8 mouse cellular contexts compared by ENCODE assay signal in the genomic region with DNA sequence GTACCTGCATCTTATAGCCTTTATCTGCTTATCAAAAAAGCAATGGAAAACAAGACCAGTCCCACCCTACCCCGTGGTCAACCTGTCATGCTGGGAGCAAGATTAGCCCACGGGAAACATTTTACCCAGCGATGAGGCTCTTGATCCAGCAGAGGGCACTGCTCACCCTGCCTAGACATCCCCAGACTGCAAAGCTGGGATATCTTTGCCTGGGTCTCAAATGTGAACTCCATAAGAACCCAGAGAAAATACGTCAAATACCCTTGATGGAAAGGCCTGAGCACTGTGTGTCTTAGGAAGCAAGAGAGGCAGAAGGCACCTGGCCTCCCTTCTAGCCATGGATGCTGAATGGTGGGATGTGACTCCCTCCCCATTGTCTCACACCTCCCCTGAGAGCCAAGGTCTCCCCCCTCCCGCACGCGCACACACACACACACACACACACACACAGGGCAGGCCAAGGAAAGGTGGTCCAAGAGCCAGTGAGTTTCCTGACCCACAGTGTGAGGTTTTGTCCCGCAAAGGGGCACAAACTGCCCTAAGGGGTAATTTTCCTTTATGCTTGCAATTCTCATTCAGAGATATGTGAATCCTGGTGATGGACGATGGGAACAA.
A peak's percentile ranks its signal among the peaks of the same experiment; 100 is the strongest.
DNase-seq lines count a peak whose midpoint lies in the region; ATAC-seq lines count a peak whose summit lies in the region.

No protein-coding gene starts in this region.

- peaks cover 64% of the 10 kb centered on the region for H3K4me1 ChIP-seq in limb, embryonic 10.5 days
- H3K4me1 ChIP-seq in midbrain, embryonic 12.5 days, result peaks cover 48% of the 10 kb centered on the region
- H3K4me1 ChIP-seq in stomach, embryonic 16.5 days (ENCODE audit: control insufficient read depth, insufficient read depth, low read length), result peaks cover 58% of the 10 kb centered on the region

- H3K9ac ChIP-seq in midbrain, embryonic 12.5 days (replicated peaks), result no peak overlapping the region
- no peak overlapping the region for H3K9ac ChIP-seq in stomach, embryonic 16.5 days (ENCODE audit: low read length)

- no peaks in the 10 kb centered on the region for H3K9me3 ChIP-seq in limb, embryonic 10.5 days (replicated peaks)
- no peaks in the 10 kb centered on the region for H3K9me3 ChIP-seq in midbrain, embryonic 12.5 days
- H3K9me3 ChIP-seq in stomach, embryonic 16.5 days (replicated peaks; ENCODE audit: control insufficient read depth, low read length), result no peaks in the 10 kb centered on the region

- peak; percentile 62 for ATAC-seq in midbrain, embryonic 12.5 days (ENCODE audit: low FRiP score, low read depth)
- peak; percentile 51; the same call in 1 of the 2 replicates for ATAC-seq in stomach, embryonic 16.5 days (ENCODE audit: insufficient read depth, low FRiP score)

- H3K27me3 ChIP-seq in limb, embryonic 10.5 days (ENCODE audit: low read depth, poor library complexity, severe bottlenecking), result no peaks in the 10 kb centered on the region
- H3K27me3 ChIP-seq in midbrain, embryonic 12.5 days, result no peaks in the 10 kb centered on the region
- H3K27me3 ChIP-seq in stomach, embryonic 16.5 days (ENCODE audit: control insufficient read depth, insufficient read depth, low read length), result no peaks in the 10 kb centered on the region

- peaks cover 35% of the 10 kb centered on the region for H3K36me3 ChIP-seq in limb, embryonic 10.5 days
- H3K36me3 ChIP-seq in midbrain, embryonic 12.5 days, result no peaks in the 10 kb centered on the region
- H3K36me3 ChIP-seq in stomach, embryonic 16.5 days (ENCODE audit: control insufficient read depth, insufficient read depth, low read length), result no peaks in the 10 kb centered on the region

- WGBS in limb, embryonic 10.5 days, result 60% methylated on average over 9 of the region's 9 CpGs
- 36% methylated on average over 9 of the region's 9 CpGs for WGBS in midbrain, embryonic 12.5 days
- 44% methylated on average over 9 of the region's 9 CpGs for WGBS in stomach, embryonic 16.5 days

- DNase-seq in urinary bladder, postnatal 14 days (ENCODE audit: low spot score), result peak; percentile 68
- DNase-seq in urinary bladder, postnatal 10 days (ENCODE audit: low spot score), result no peak
- peak; percentile 79 to 83 for DNase-seq in cerebellum, postnatal 14 days
- peak; percentile 71 for DNase-seq in gastrocnemius, adult 18-20 months (ENCODE audit: low spot score)
- DNase-seq in hindlimb bud, embryonic 11.5 days (ENCODE audit: extremely low spot score, low read depth, low spot score), result peak; percentile 37
- peak; percentile 78 for DNase-seq in limb, embryonic 10.5 days (ENCODE audit: low spot score)

- H3K4me2 ChIP-seq in midbrain, embryonic 12.5 days (replicated peaks), result no peak overlapping the region
- H3K4me2 ChIP-seq in stomach, embryonic 16.5 days (ENCODE audit: low read depth, low read length), result no peak overlapping the region

- H3K4me3 ChIP-seq in limb, embryonic 10.5 days, result no peak overlapping the region
- H3K4me3 ChIP-seq in midbrain, embryonic 12.5 days, result no peak overlapping the region
- no peak overlapping the region for H3K4me3 ChIP-seq in stomach, embryonic 16.5 days (replicated peaks; ENCODE audit: low read length)

- H3K27ac ChIP-seq in limb, embryonic 10.5 days, result peak overlapping the region; percentile 54
- no peak overlapping the region; the same call in 1 of the 2 replicates for H3K27ac ChIP-seq in midbrain, embryonic 12.5 days (replicated peaks)
- no peak overlapping the region for H3K27ac ChIP-seq in stomach, embryonic 16.5 days (ENCODE audit: low read length)
